Mouse (Mus musculus) midbrain, postnatal 0 days (tissue): ENCODE measurements at regions not wholly inside any gene's neighbourhood (a gene's known extent, or its start where the extent isn't known, plus 50 kb on each side); places are given as distances from the start of the nearest gene placed in this dataset.

Experiments used
- ATAC-seq: fragments of 200-750 bp; cut with Nextera tagmentation; 2 replicates; pipeline ENCODE4 v1.8.0; 2017; ENCODE audit warnings: moderate number of reproducible peaks, mild to moderate bottlenecking, moderate TSS enrichment, moderate library complexity; ENCODE audit not compliant: low FRiP score
- DNase-seq: peaks from one replicate; pipeline ENCODE4 v3.0.0-alpha.2; 2015; ENCODE audit warnings: low spot score
- H3K27ac ChIP-seq: fragments of 300-500 bp; sonication (generic); 2 replicates; pipeline ENCODE4 v1.5.1; 2014; ENCODE audit warnings: low read depth, mild to moderate bottlenecking, low read length, mixed read lengths
- H3K27me3 ChIP-seq: fragments of 300-500 bp; sonication (generic); 2 replicates; pipeline ENCODE4 v1.6.1; 2014; ENCODE audit warnings: low read length, control low read depth, mixed read lengths; ENCODE audit not compliant: insufficient read depth
- H3K36me3 ChIP-seq: fragments of 300-500 bp; sonication (generic); 2 replicates; pipeline ENCODE4 v1.6.1; 2014; ENCODE audit warnings: low read length, control low read depth, mixed read lengths; ENCODE audit not compliant: insufficient read depth
- H3K4me1 ChIP-seq: fragments of 300-500 bp; sonication (generic); 2 replicates; pipeline ENCODE4 v1.6.1; 2014; ENCODE audit warnings: mild to moderate bottlenecking, control low read depth, antibody characterized with exemption, low read length, mixed read lengths; ENCODE audit not compliant: insufficient read depth
- H3K4me2 ChIP-seq: fragments of 300-500 bp; sonication (generic); 2 replicates; pipeline ENCODE4 v1.6.1; 2014; ENCODE audit warnings: low read depth, mild to moderate bottlenecking, low read length, mixed read lengths; ENCODE audit not compliant: poor library complexity, severe bottlenecking
- H3K4me3 ChIP-seq: fragments of 300-500 bp; sonication (generic); 2 replicates; pipeline ENCODE4 v1.5.1; 2014; ENCODE audit warnings: low read depth, mild to moderate bottlenecking, low read length, moderate library complexity
- H3K9ac ChIP-seq: fragments of 300-500 bp; sonication (generic); replicated peaks from 2 replicates; pipeline ENCODE4 v1.6.1; 2014; ENCODE audit warnings: mild to moderate bottlenecking, low read length, moderate library complexity, mixed read lengths; ENCODE audit not compliant: poor library complexity, severe bottlenecking
- H3K9me3 ChIP-seq: fragments of 300-500 bp; sonication (generic); 2 replicates; pipeline ENCODE4 v1.6.1; 2016; ENCODE audit warnings: low read length, control low read depth
- CTCF ChIP-seq: IDR thresholded peaks from 2 replicates; pipeline ENCODE4 v1.5.1; 2016; ENCODE audit warnings: antibody characterized with exemption, mild to moderate bottlenecking
- WGBS: fragments of 180-500 bp; shearing (Covaris S2); extraction: QIAGEN DNeasy Blood & Tissue Kit; methylation state at CpG from one replicate; pipeline ENCODE4 v1.1.7; 2014; 5-methylcytosine and 5-hydroxymethylcytosine counted together

DNA sequence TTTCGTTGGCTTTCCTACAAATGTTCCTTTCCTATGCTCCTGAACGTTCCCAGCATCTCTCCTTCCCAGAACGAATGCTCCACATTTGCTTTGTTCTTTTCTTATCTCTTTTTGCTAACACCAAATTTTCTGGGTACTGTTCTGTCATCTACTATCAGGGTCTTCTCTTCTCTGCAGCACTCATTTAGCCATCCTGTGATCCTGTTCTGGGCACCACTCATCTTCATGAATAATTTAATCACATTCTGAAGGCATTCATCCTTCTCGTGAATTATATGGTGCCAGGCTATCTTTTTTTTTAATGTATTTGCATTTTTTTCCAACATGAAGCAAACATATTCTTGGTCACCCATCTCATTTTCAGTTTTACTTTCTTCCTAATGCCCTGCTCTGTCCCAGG is 87.3 kb upstream of the Zc3h12c start:
- no peak overlapping the region for H3K4me2 ChIP-seq
- no peaks in the 10 kb centered on the region for H3K27me3 ChIP-seq
- H3K4me1 ChIP-seq: no peaks in the 10 kb centered on the region
- no peak overlapping the region for H3K4me3 ChIP-seq
- no peak for TF ChIP-seq CTCF
- H3K9me3 ChIP-seq: no peaks in the 10 kb centered on the region
- 57% methylated on average over 4 of the region's 4 CpGs for WGBS
- H3K9ac ChIP-seq: no peak overlapping the region
- no peak for ATAC-seq
- H3K36me3 ChIP-seq: no peaks in the 10 kb centered on the region
- no peak for DNase-seq
- no peak overlapping the region for H3K27ac ChIP-seq

DNA sequence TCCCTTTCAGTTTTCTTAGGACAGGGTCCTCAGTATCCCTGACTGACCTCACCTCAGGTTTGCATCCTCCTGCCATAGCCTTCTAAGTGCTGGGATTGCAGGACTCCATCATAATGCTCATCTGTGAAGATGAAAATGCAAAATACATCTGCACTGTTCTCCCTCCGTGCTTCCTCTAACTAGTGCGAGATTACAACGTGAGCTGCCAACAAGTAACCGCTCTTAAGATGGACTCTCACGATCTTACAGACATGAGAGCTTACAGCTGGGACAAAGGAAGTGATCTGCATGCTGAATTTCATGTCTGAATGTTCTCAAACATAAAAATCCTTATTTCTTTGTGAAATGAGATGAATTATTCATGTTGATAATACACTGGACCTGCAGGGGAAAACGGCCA is 86.1 kb upstream of the Zc3h12c start:
- Histone ChIP-seq H3K27me3 (no peaks in the 10 kb centered on the region), H3K4me3 (no peak overlapping the region), H3K4me1 (no peaks in the 10 kb centered on the region), H3K27ac (no peak overlapping the region), H3K36me3 (no peaks in the 10 kb centered on the region), H3K4me2 (no peak overlapping the region), H3K9me3 (no peaks in the 10 kb centered on the region), H3K9ac (no peak overlapping the region)
- WGBS: 29% methylated on average over 6 of the region's 6 CpGs
- no peak for TF ChIP-seq CTCF
- no peak for DNase-seq
- no peak for ATAC-seq

DNA sequence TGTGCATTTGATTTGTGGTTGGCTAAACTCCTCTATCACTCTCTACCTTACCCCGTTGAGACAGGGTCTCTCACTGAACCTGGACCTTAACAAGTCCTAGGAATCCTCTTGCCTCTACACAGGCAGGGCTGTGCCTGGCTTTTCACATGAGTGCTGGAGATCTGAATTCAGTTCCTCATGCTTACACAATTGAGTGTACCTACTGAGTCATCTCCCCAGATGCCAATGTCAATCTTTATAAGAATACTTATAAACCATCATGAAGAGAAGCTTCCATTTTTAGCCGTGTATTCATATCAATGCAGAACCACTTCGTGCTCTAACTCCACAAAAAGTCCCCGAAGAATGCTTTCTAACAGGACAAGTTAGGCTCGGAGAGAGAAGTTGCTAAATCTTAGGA is 83.1 kb upstream of the Zc3h12c start:
- no peak overlapping the region for H3K4me3 ChIP-seq
- H3K9me3 ChIP-seq: no peaks in the 10 kb centered on the region
- no peak overlapping the region for H3K9ac ChIP-seq
- TF ChIP-seq CTCF: no peak
- no peaks in the 10 kb centered on the region for H3K27me3 ChIP-seq
- no peak overlapping the region for H3K27ac ChIP-seq
- DNase-seq (no peak), ATAC-seq (no peak)
- H3K4me2 ChIP-seq: no peak overlapping the region
- no peaks in the 10 kb centered on the region for H3K36me3 ChIP-seq
- WGBS: 89% methylated on average over 5 of the region's 5 CpGs
- no peaks in the 10 kb centered on the region for H3K4me1 ChIP-seq

DNA sequence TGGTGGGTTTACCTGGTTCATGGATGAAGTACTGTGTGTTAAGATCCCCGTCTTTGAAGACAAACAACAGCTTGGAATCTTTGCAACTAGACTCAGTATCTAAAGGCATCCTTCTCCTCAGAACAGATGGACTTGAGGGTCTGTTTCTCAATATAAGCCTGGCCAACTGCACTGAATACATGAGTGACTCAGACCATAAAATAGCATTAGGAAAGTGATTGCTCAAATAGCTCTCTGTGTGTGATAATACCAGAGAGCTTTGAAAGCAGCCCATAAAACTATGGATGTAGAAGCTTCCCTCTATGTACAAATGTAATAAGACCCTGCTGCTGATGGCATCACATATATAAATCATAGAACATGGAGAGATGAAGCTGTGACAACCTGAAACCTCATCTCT is 78.3 kb upstream of the Zc3h12c start:
- H3K36me3 ChIP-seq: no peaks in the 10 kb centered on the region
- DNase-seq: no peak
- WGBS: 91% methylated on average over 1 of the region's 1 CpGs
- no peak for TF ChIP-seq CTCF
- H3K9ac ChIP-seq: no peak overlapping the region
- H3K27me3 ChIP-seq: no peaks in the 10 kb centered on the region
- ATAC-seq: no peak
- H3K9me3 ChIP-seq: no peaks in the 10 kb centered on the region
- no peak overlapping the region for H3K4me2 ChIP-seq
- peaks cover 3% of the 10 kb centered on the region; the same call in 1 of the 2 replicates for H3K4me1 ChIP-seq
- no peak overlapping the region for H3K27ac ChIP-seq
- H3K4me3 ChIP-seq: no peak overlapping the region

DNA sequence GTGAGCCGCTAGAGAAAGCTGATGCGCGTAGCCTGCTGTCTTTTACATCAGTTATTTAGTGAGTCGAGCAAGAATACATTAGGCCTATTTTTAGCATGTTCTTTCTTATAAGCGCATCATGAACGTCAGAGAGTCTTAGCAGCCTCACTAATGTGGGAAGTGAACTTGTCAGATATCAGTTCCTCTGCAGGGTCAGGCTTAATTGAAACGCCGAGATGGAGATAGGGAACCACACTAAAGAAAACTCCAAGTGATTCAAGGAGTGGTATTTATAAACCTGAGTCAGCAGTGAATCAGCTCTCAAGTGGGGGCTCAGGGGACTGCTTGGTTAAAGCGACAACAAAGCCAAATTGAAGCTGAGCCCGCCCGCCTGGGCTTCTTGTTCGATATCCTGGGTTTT is 75.7 kb upstream of the Zc3h12c start:
- peaks cover 7% of the 10 kb centered on the region for H3K4me1 ChIP-seq
- no peak overlapping the region for H3K4me2 ChIP-seq
- ATAC-seq: no peak
- no peaks in the 10 kb centered on the region for H3K9me3 ChIP-seq
- H3K4me3 ChIP-seq: no peak overlapping the region
- H3K9ac ChIP-seq: no peak overlapping the region
- H3K36me3 ChIP-seq: no peaks in the 10 kb centered on the region
- WGBS: 44% methylated on average over 12 of the region's 12 CpGs
- H3K27me3 ChIP-seq: no peaks in the 10 kb centered on the region
- no peak for DNase-seq
- TF ChIP-seq CTCF: no peak
- H3K27ac ChIP-seq: no peak overlapping the region

DNA sequence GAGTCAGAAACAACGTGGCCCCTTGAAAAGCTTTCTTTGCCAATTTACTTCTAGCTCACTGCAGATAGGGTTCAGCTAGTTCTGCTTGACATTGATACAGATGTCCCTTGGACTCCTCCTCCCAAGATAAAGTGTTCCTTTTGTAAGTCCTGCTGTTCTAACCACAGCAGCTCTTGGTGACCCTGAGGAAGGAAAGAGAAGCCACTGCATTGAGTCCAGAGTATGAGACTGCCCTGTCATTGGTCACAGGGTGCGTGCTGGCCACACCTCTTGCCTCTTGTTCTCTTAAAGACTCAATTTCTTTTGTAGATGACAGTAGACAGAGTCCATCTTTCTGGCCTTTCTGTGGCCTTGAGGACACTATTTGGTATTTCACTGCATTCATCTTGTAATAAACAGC is 74.7 kb upstream of the Zc3h12c start:
- peaks cover 7% of the 10 kb centered on the region for H3K4me1 ChIP-seq
- no peaks in the 10 kb centered on the region for H3K36me3 ChIP-seq
- H3K27me3 ChIP-seq: no peaks in the 10 kb centered on the region
- no peak for TF ChIP-seq CTCF
- 84% methylated on average over 2 of the region's 2 CpGs for WGBS
- no peaks in the 10 kb centered on the region for H3K9me3 ChIP-seq
- H3K9ac ChIP-seq: no peak overlapping the region
- DNase-seq: no peak
- no peak for ATAC-seq
- H3K27ac ChIP-seq: no peak overlapping the region
- H3K4me2 ChIP-seq: no peak overlapping the region
- H3K4me3 ChIP-seq: no peak overlapping the region
